Mouse (Mus musculus) spleen, adult 2 months (tissue): ENCODE measurements at regions not wholly inside any gene's neighbourhood (a gene's known extent, or its start where the extent isn't known, plus 50 kb on each side); places are given as distances from the start of the nearest gene placed in this dataset.

Source experiments
- CTCF ChIP-seq: fragments of 200-500 bp; IDR thresholded peaks from 2 replicates; pipeline ENCODE4 v1.5.1; 2011; ENCODE audit warnings: mild to moderate bottlenecking, inconsistent platforms; ENCODE audit not compliant: insufficient read depth, insufficient read length, insufficient replicate concordance; ENCODE audit errors: extremely low read depth
- POLR2A ChIP-seq: fragments of 200-500 bp; IDR thresholded peaks from 2 replicates; pipeline ENCODE4 v1.6.1; 2011; ENCODE audit warnings: low read depth, low read length, inconsistent platforms

DNA sequence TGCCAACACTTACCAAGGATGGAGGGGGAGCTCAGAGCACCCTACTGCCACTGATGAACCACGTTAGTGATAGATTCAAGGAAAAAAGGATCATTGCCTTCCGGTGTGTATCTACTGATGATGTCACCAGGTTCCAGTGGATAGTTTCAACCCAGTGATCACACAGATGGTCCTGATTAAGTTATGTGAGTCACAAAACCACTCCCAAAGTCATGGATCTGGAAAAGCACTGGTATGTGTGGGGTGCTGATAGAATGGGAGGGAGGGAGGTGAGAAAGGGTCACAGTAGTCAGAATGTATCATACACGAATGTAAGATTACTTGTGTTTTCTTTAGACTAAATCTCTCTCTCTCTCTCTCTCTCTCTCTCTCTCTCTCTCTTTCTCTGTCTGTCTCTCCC lies 523.6 kb upstream of the Tmpo start:
- no peak for TF ChIP-seq POLR2A
- TF ChIP-seq CTCF: no peak
